Mouse (Mus musculus): ENCODE results near the gene Cyp27a1.

The Cyp27a1 gene

DNA sequence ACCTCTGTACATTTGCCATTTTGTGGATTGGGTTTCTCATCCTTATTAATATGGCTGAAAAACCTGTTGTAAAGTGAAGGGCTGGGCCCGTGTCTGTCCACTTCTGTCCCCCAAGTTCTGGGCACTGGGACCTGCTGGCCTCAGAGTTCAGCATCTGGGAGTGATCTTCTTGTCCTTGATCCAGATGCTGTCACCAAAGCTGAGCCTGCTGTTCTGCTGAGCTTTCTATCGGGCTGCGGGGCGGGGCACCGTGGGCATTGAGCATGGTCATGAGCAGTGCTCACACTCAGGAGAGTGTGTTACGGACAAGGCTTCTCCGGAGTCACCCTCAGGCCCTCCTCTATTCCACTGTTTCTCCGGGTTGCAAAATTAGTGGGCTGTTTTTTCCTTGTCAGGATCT is 4.7 kb downstream of the Cyp27a1 start:
- no peak for DNase-seq (ENCODE audit: low read depth)

DNA sequence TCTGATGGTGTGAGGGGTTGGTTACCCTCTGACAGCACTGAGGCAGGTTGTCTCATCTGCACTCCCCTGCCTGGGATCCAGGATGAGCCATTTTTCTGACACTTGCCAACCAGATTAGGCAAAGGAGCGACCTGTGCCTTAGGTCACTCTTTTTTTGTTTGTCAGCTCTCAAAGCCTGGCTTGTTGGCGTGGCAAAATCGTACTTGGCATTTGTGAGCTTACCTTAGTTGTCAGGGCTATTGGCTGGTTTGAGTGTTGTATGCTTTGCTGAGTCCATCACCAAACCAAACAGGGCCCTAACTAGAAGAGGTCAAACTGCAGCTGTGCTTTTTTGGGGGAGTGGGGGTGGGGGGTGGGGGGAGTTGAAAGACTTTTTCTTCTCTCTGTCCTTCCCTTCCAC is 5.9 kb downstream of the Cyp27a1 start:
- no peak for DNase-seq (ENCODE audit: low read depth)

DNA sequence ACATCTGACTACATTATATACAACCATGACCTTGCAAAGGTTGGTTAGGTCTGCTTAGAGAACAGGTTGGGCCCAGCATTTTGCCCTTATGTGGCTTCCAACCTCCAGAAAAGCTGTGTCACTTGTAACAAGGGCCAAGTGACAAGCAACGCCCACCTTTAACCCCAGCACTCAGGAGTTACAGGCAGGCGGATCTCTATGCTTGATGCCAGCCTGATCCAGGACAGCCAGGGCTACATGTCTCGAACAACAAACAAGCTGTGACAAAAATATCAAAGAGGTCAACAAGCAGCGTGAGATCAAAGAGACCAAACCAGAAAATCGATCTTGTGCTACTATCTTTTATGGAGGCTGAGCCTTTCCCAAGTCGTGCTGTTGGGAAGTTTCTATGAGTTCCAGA is 8.3 kb downstream of the Cyp27a1 start:
- no peak for DNase-seq (ENCODE audit: low read depth)

- peak; percentile 40 for DNase-seq (ENCODE audit: low read depth)
These were observed 10.4 kb downstream of the Cyp27a1 start for GRCm38 (mm10) chr1:74723748-74724147.

GRCm38 (mm10) chr1:74726114-74726513 is 12.7 kb downstream of the Cyp27a1 start:
- no peak for DNase-seq (ENCODE audit: low read depth)

DNA sequence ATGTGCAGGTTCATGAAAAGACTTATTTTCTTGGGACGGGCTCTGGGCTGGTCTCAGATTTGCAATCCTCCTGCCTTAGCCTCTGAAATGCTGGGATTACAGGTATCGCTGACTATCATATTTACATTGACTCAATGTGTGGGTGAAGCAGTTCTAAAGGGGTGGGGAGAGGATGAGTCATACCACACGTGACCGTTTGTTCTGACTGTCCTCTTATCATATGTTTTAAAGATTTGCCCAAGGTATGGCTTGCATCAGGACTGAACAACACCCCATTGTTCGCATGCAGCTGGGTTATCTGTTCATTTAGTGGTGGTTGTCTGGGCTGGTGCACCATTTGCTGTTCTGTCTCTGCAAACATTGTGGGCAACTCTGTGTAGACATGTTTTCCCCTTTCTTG is 13.3 kb downstream of the Cyp27a1 start:
- no peak for DNase-seq (ENCODE audit: low read depth)

- DNase-seq (ENCODE audit: low read depth), result no peak
These were observed 15.1 kb downstream of the Cyp27a1 start for GRCm38 (mm10) chr1:74728446-74728845.

- no peak for DNase-seq (ENCODE audit: low read depth)
These were observed 23.6 kb downstream of the Cyp27a1 start for GRCm38 (mm10) chr1:74736977-74737376.

DNA sequence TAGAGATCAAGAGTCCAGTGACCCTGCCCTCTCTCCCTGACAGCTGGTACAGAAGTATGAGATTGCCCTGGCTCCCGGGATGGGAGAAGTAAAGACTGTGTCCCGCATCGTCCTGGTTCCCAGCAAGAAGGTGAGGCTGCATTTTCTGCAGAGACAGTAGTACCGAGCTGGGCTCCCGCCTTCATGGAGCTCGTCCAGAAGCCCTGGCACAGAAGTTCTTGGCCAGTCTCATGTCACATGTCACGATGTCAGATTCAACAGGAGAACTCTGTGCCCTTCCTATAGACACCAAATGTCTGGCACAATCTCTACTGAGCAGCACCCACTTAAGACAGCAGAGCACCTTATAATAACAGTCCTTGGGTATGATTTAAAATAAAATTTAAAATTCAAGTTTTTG is 24.1 kb downstream of the Cyp27a1 start:
- no peak for DNase-seq (ENCODE audit: low read depth)

GRCm38 (mm10) chr1:74740846-74741245 is 27.5 kb downstream of the Cyp27a1 start:
- DNase-seq (ENCODE audit: low read depth), result no peak

GRCm38 (mm10) chr1:74747335-74747734 is 34.0 kb downstream of the Cyp27a1 start:
- DNase-seq (ENCODE audit: low read depth), result no peak

DNA sequence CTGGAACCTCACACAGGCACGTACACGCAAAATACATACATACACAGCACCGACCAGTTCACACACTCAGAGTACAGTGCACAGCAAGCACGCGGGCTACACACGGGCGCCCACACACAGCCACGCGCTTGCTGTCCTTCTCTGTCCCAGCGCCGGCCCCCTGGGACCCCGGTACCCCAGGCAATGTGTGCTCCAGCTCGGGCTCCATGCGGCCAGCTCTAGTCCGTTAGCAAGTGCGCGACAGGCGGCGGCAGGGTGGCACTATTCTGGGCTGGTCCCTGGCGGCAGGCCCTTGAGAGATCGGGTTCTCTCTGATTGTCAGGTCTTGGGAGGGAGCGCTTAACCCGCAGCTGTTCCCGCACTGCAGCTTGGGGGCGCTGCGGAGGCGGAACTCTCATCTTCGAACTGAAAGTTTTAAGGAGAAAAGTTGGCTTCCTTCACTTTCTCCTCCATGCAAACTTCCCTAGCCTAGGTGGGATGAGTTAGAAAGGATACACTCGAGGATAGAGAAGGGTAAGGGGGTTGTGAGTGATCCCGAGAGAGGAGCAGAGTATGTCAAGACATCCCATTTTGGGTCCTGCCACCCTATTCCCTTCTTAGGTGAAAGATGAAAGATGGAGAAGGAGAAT is 35.4 kb downstream of the Cyp27a1 start, which contains the start of gene Prkag3:
Gene Prkag3 (minus strand): TSS at position 579 of the 629 bp plus-strand sequence.
- DNase-seq (ENCODE audit: low read depth), result peak; percentile 34

DNA sequence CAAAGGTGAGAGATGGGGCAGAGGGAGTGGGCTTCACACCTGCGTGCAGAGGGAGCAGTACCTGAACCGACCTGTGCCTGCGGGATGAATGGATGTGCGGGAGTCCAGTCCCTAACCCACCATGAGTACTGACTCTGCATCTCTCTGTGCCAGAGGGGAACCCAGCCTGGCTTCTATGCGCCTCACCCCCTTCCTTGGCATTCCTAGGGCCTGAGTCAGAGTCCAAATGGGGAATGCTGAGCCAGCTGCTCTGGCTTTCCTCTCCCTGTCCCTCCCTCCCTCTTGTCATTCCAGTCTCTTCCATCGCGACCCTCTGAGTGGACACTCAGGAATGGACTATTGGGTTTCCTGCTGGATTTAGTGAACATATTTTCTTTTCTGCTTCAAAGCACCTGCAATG is 35.9 kb downstream of the Cyp27a1 start:
- DNase-seq (ENCODE audit: low read depth), result no peak

DNA sequence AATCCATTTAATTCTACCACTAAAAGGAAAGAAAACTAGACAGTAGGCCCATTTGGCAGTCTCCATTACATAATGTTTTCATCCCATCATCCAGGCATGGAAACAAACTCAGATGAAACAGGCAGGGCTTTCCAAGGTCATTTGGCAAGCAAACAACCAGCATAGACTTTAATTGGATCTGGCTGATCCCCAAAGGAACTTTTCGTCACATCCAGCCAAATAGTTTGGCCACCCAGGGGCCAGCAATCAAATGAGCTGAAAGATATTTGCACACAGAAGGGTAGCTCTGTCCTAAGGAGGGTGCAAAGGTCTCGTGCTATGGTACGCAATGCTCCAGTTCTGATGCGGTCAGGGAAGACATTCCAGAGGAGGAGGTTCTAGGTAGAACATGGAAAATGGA is 37.3 kb downstream of the Cyp27a1 start:
- no peak for DNase-seq (ENCODE audit: low read depth)

- DNase-seq (ENCODE audit: low read depth), result no peak
These were observed 38.8 kb downstream of the Cyp27a1 start for GRCm38 (mm10) chr1:74752150-74752549.

- DNase-seq (ENCODE audit: low read depth), result no peak
These were observed 39.5 kb downstream of the Cyp27a1 start for GRCm38 (mm10) chr1:74752833-74753232.

DNA sequence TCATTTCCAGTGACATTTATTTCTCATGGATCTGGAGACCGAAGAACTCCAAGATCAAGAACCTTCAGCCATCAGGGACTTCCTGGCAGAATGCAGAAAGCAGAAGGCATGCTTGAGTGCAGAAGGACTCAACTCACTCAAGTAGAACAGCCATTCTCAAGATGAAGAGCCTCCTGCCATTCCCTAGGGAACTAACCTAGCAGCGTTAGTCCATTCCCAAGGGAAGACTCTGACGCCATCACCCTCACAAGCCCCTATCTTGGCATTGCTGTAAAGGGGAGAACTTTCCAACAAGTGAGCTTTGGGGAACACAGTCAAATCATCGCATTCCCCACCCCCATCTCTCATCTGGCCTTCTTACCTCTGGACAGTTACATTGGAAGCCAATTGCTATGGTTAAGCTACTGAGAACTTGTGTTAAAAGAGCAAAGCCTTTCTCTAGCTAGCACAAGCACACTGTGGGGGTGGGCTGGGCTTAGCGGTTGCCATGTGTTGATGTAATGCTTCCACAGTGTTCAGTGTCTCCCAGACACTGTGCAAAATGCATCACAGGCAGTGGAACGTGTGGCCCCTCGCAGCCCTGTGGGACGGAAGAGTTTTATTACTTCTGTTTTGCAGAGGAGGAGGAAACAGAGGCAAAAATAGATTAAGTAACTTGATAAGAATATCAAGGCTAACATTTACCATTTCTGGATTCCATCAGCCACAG is 40.0 kb downstream of the Cyp27a1 start:
- no peak for DNase-seq (ENCODE audit: low read depth)

- no peak for DNase-seq (ENCODE audit: low read depth)
These were observed 40.9 kb downstream of the Cyp27a1 start for GRCm38 (mm10) chr1:74754175-74754785.

- DNase-seq (ENCODE audit: low read depth), result no peak
These were observed 46.4 kb downstream of the Cyp27a1 start for GRCm38 (mm10) chr1:74759773-74760172.

DNA sequence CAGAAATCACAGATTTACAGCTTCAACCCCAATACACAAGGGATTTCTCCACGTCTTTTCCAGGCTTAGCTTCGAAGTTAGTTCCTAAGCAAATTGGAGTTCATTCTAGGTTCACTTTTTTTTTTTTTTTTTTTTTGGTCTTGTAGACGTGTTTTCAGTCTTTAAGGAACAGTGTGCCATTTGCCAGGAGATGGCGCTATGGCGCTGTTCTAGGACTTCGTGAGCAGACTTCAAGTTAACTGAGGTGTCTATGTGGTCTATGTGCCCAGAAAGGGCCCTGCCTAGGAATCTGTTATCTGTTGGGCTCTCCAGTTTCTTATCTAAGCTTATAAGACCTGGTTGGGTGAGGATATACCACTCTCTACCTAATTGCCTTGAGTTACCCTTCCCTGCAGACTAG is 49.7 kb downstream of the Cyp27a1 start:
- peak; percentile 69 for DNase-seq (ENCODE audit: low read depth)

DNA sequence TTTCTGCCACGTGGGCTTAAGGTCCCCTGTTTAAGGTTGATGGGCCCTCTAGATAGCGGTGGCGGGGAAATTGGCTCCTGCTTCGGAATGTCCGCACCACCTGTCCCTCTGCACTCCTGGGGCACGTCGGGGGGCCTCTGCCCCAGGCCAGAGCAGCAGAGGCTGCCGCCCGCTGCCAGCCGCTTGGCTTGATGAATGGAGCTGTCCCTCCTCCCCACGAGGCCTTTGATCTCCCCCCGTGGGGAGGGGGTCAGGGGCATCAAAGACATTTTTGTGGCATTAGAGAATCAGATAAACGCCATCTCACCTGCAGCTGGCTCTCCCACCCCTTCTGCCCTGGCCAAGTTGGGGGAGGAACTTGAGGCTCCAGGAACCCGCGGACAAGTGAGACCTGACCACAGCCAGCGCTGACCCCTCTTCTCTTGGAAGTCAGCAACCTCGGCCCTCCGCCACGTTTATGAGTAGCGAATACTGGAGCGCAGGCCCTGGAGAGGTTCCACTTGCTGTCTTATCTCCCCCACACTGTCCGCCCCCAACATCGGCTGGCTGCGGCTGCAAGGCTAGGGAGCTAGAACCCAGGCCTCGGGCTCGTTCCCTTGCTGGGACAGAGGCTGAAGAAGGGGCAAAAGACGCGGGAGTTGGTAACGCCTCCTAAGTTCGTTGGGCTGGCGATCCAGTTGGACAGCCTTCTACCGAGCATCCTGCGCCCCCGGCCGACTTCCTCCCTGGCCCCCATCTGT is 57.5 kb downstream of the Cyp27a1 start:
- no peak for DNase-seq (ENCODE audit: low read depth)

DNA sequence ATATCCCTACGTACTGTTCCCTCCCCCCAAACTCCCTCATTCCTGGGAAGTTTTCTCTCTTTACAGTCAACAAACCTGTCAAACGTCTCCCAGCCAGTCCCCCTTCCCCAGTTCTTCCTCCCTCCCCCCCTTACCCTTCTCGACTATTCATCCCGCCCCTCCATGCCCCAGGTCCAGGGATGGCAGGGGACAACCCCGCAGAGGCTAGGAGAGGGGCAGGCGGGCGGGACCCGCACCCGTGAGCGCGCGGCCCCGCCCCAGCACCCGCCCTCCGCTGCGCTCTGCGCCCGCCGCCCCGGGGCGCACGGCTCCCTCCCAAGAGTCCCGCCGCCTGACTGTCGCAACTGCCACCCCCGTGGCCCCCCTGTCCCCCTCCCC is 58.1 kb downstream of the Cyp27a1 start:
- DNase-seq (ENCODE audit: low read depth), result no peak

DNA sequence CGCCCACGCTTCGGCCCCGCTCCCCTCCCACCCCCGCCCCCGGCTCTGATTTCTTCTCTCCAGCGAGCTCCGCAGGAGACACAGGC is 58.3 kb downstream of the Cyp27a1 start, which contains the start of gene Wnt6:
Gene Wnt6 (plus strand): TSS at position 48 of the 86 bp plus-strand sequence.
- DNase-seq (ENCODE audit: low read depth), result no peak
